Mouse (Mus musculus): ENCODE measurements at regions not wholly inside any gene's neighbourhood (a gene's known extent, or its start where the extent isn't known, plus 50 kb on each side); places are given as distances from the start of the nearest gene placed in this dataset.

DNA sequence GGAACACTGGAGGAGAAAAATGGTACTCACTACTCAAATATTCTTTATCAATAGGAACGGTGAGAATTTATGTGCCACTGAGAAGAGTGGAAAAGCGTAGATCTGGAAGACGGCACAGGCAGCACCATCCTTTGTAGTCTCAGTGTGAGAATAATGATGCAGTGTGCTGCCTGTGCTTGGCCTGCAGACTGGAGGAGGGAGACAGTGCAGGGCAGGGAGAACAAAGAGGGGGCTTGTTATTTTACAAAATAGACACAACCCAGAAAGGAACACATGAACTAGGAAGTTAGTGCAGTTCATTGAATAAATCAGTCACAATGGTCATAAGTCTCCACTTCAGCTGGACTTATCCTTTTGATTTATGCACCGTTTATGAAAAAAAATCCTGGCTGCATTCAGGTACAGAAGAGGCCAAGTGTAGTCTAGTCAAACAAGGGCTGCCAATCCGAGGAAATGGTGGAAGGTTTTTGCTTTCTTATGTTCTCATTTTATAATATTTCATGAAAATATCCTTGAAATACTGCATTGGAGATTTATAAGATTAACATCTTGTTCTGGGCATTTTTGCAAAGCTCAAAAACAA, 190.0 kb upstream of the Meox2 start:
- Histone ChIP-seq H3K4me1 (ENCODE audit: control insufficient read depth, insufficient read depth, low read length) (no peaks in the 10 kb centered on the region), H3K4me3 (replicated peaks; ENCODE audit: extremely low read depth, low read depth, low read length) (no peak overlapping the region)
- DNase-seq: no peak
- 70% methylated on average over 5 of the region's 5 CpGs for WGBS
- no peak for TF ChIP-seq CTCF (IDR thresholded peaks at IDR 0.05; ENCODE audit: insufficient read depth, low read length)
- TF ChIP-seq POLR2A (IDR thresholded peaks at IDR 0.05; ENCODE audit: borderline replicate concordance, extremely low read depth, low read depth, low read length): no peak

DNA sequence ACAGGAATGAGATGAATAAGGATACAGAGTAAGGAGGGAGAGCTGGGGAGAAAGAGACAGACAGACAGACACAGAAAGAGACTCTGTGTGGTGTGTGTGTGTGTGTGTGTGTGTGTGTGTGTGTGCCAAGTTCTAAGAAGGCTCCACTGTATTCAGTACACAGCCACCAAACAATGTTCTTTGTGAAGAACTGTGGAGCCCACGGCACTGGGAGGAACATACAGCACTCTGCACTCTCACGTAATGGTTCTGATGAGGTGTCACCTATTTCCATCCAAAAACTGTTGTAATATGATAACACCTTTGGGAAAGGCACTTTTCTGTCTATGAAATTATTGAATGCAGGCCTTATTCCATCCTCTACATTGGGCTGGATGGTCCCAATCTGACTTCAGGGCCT, 184.8 kb upstream of the Meox2 start:
- TF ChIP-seq POLR2A (IDR thresholded peaks at IDR 0.05; ENCODE audit: borderline replicate concordance, extremely low read depth, low read depth, low read length) (no peak), CTCF (IDR thresholded peaks at IDR 0.05; ENCODE audit: insufficient read depth, low read length) (no peak)
- DNase-seq: no peak
- 77% methylated on average over 2 of the region's 2 CpGs for WGBS
- Histone ChIP-seq H3K4me3 (replicated peaks; ENCODE audit: extremely low read depth, low read depth, low read length) (no peak overlapping the region), H3K4me1 (ENCODE audit: control insufficient read depth, insufficient read depth, low read length) (0 out of 2 replicates have a peak, but pooled peaks cover 2% of the 10 kb centered on the region)

DNA sequence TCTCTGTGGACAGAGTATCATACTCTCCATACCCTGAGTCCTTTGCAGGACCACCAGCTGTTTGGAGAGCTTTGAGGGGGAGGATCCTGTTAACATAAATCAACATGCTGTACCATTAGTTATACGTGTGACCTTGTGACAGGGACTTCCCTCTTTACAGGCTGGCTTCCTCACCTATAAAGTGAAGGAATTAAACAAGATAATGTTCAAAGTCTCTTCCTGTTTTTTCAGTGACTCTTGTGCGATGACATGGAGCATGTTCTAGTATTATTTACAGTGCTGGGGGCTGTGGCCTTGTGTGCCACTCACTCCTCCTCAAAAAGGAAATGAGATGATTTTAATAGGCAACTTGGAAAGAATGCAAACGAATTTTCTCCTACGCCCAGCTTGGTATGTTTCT, 182.1 kb upstream of the Meox2 start:
- 0 out of 2 replicates have a peak, but pooled peaks cover 2% of the 10 kb centered on the region for H3K4me1 ChIP-seq (ENCODE audit: control insufficient read depth, insufficient read depth, low read length)
- no peak overlapping the region for H3K4me3 ChIP-seq (replicated peaks; ENCODE audit: extremely low read depth, low read depth, low read length)
- no peak for DNase-seq
- no peak for TF ChIP-seq CTCF (IDR thresholded peaks at IDR 0.05; ENCODE audit: insufficient read depth, low read length)
- TF ChIP-seq POLR2A (IDR thresholded peaks at IDR 0.05; ENCODE audit: borderline replicate concordance, extremely low read depth, low read depth, low read length): no peak
- 27% methylated on average over 4 of the region's 4 CpGs for WGBS

DNA sequence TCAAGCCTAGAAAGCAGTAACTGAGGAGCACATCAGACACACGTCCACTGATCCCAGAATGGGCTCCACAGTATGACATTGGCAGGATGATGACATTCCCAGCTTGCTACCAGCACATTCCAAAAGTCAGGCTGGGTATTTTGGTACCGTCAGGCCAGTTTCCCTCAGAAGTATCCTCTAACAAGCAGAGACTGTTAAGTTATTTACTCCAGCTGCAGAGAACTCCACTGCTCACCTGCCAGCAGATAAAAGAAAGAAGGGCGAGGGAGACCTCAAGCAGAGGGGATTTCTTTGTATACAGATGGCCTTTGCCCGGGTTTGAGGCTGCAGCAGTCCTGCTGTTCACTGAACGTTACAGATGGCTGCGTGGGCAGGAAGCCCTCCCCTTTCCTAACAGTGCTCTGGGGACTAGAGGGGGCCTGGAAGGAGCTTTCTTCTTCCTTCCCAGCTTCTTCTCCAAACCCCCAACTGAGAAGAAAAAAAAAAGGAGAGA, 175.2 kb upstream of the Meox2 start:
- 15% methylated on average over 6 of the region's 6 CpGs for WGBS
- TF ChIP-seq CTCF (IDR thresholded peaks at IDR 0.05; ENCODE audit: insufficient read depth, low read length): no peak
- no peak for TF ChIP-seq POLR2A (IDR thresholded peaks at IDR 0.05; ENCODE audit: borderline replicate concordance, extremely low read depth, low read depth, low read length)
- no peak overlapping the region for H3K4me3 ChIP-seq (replicated peaks; ENCODE audit: extremely low read depth, low read depth, low read length)
- DNase-seq: no peak
- H3K4me1 ChIP-seq (ENCODE audit: control insufficient read depth, insufficient read depth, low read length): 0 out of 2 replicates have a peak, but pooled peaks cover 2% of the 10 kb centered on the region

DNA sequence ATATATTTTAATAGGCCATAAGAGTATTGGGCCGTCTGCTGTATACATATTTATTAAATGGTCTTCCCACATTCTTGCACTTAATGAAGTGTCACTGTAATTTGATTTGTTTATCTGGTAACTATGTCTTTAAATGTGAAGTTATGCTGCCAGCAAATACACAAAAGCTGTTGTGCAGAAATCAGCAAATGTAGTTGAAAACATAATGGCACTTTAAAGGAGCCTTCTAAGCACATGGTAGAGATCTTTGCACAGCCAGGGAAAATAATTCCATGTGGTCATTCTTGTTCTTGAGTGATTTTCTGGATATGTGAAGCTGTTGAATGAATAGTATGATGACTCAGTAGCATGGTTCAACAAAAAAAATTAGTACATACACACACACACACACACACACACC, 164.4 kb upstream of the Meox2 start:
- DNase-seq: no peak
- 76% methylated on average over 1 of the region's 1 CpGs for WGBS
- TF ChIP-seq POLR2A (IDR thresholded peaks at IDR 0.05; ENCODE audit: borderline replicate concordance, extremely low read depth, low read depth, low read length) (no peak), CTCF (IDR thresholded peaks at IDR 0.05; ENCODE audit: insufficient read depth, low read length) (no peak)
- Histone ChIP-seq H3K4me1 (ENCODE audit: control insufficient read depth, insufficient read depth, low read length) (no peaks in the 10 kb centered on the region; the same call in none of the 2 replicates), H3K4me3 (replicated peaks; ENCODE audit: extremely low read depth, low read depth, low read length) (no peak overlapping the region)

DNA sequence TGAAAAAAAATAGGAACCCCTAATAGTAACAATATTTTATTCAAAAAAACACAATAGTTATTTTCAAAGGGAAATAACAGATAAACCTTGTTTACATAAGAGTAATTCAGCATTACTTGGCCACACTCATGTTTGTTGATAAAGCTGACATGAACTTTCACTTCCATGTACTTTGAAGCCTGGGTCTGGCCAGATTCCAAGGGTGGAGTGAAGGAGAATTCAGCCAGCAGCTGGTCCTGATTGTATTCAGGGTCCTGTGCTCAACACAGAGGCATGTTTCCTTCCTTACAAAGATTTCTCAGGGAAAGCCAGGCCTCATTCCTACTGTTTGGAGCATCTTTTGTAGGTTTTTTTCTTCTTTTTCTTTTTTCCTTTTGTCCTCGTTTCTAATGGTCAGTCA, 162.4 kb upstream of the Meox2 start:
- DNase-seq: peak; percentile 43
- no peak overlapping the region for H3K4me3 ChIP-seq (replicated peaks; ENCODE audit: extremely low read depth, low read depth, low read length)
- WGBS: 23% methylated on average over 1 of the region's 1 CpGs
- TF ChIP-seq CTCF (IDR thresholded peaks at IDR 0.05; ENCODE audit: insufficient read depth, low read length) (no peak), POLR2A (IDR thresholded peaks at IDR 0.05; ENCODE audit: borderline replicate concordance, extremely low read depth, low read depth, low read length) (no peak)
- peaks cover 5% of the 10 kb centered on the region for H3K4me1 ChIP-seq (ENCODE audit: control insufficient read depth, insufficient read depth, low read length)

DNA sequence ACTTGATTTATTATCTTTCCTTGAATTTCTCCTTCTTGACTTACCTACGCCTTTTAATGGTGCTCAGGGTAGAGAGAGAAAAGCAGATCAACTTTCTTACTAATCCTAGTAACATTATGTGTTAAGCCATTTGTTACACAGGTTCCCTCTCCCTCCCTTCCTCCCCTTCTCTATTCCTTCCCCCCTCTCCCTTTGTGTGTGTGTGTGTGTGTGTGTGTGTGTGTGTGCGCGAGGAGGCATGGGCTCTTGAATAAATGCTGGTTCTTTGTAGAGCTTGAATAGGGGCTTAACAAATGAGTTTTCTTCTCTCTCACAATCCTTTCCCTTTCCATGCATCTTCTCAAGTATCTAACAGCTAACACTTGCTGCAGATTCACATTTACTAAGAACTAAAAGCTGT, 160.4 kb upstream of the Meox2 start:
- no peak for DNase-seq
- whole genome bisulfite sequencing: 96% methylated on average over 3 of the region's 3 CpGs
- Histone ChIP-seq H3K4me3 (replicated peaks; ENCODE audit: extremely low read depth, low read depth, low read length) (no peak overlapping the region), H3K4me1 (ENCODE audit: control insufficient read depth, insufficient read depth, low read length) (peaks cover 5% of the 10 kb centered on the region)
- no peak for TF ChIP-seq POLR2A (IDR thresholded peaks at IDR 0.05; ENCODE audit: borderline replicate concordance, extremely low read depth, low read depth, low read length)
- no peak for TF ChIP-seq CTCF (IDR thresholded peaks at IDR 0.05; ENCODE audit: insufficient read depth, low read length)

DNA sequence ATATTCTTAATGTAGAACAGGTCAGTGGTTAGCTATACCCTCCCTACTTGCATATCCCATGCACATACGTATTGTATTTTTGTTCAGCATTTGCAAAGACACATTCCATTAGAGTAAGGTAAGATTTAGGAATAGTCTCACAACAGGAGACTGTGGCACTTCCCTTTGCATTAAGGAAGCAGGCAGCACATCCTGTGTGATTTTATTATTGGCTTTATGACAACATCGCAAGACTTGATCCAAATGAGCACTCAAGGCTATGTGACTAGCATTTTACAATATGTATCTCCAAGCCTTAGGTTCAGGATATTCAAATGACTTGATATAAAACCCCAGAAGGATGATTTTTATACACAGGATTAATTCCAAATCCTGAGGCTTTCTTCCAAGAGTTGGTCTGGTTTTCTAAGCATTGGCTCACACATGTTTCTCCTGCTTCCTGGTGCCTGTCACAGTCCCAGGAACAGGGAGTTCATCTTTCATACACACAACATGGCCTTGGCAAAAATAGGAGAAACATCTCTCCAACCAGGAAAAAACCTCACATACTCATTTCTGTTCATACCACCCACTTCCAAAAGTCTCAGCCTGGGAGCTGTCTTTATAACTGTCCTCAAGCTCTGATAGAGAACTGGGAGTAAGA, 159.1 kb upstream of the Meox2 start:
- TF ChIP-seq CTCF (IDR thresholded peaks at IDR 0.05; ENCODE audit: insufficient read depth, low read length) (no peak), POLR2A (IDR thresholded peaks at IDR 0.05; ENCODE audit: borderline replicate concordance, extremely low read depth, low read depth, low read length) (no peak)
- H3K4me1 ChIP-seq (ENCODE audit: control insufficient read depth, insufficient read depth, low read length): peaks cover 5% of the 10 kb centered on the region
- no peak for DNase-seq
- WGBS: 49% methylated on average over 2 of the region's 2 CpGs
- H3K4me3 ChIP-seq (replicated peaks; ENCODE audit: extremely low read depth, low read depth, low read length): no peak overlapping the region

DNA sequence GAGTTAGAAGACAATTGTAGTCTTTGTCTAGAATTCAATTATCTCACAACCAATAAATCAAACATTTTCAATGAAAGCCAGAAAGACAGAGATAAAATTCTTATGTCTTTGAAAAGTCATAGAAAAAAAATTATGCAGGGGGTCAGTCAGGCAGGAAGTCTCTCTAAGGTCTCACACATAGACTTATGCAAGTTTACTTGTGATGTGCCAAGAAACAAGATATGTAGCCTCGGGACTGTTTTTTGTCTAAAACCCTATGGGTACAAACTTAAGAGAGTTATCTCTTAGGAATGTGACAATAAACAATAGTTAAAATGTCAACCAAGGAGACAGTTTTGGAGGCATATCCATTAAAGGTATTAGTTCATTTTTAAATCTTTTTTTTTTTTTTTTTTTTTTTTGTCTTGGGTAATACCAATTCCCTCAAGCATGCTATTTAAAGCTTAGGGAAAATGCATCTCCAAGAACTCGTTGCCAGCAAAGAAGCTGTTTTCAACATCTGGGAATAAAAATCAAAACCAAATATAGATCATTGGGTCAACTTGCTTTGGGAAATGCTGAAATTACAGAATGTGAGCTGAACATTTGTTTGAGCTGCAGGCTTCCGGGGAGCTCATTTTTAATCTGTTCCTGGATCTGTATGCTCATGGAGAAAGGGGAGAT, 133.8 kb upstream of the Meox2 start:
- no peak for TF ChIP-seq CTCF (IDR thresholded peaks at IDR 0.05; ENCODE audit: insufficient read depth, low read length)
- DNase-seq: no peak
- Histone ChIP-seq H3K4me1 (ENCODE audit: control insufficient read depth, insufficient read depth, low read length) (no peaks in the 10 kb centered on the region), H3K4me3 (replicated peaks; ENCODE audit: extremely low read depth, low read depth, low read length) (no peak overlapping the region)
- WGBS: 43% methylated on average over 3 of the region's 3 CpGs

DNA sequence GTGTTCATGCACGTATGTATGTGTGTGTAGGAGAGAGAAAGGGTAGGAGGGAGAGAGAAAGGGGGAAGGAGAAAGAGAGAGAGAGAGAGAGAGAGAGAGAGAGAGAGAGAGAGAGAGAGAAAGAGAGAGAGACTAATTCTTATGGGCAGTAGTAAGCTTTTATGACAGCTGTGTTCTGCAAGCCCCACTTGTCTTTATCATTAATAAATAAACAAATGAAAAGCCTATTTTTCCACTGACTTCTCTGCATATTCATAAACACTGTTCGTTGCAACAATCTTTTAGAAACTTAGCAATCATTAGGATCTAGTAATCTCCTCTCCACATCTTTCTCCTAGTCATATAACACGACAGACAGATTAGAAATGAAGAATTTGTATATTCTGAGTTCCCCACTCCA, 131.2 kb upstream of the Meox2 start:
- WGBS: 36% methylated on average over 3 of the region's 3 CpGs
- Histone ChIP-seq H3K4me1 (ENCODE audit: control insufficient read depth, insufficient read depth, low read length) (no peaks in the 10 kb centered on the region), H3K4me3 (replicated peaks; ENCODE audit: extremely low read depth, low read depth, low read length) (no peak overlapping the region)
- no peak for TF ChIP-seq POLR2A (IDR thresholded peaks at IDR 0.05; ENCODE audit: borderline replicate concordance, extremely low read depth, low read depth, low read length)
- no peak for TF ChIP-seq CTCF (IDR thresholded peaks at IDR 0.05; ENCODE audit: insufficient read depth, low read length)
- no peak for DNase-seq

Measured in lung, adult 2 months (tissue).